Mouse (Mus musculus): ENCODE results near the gene Atrx.

- TF ChIP-seq CTCF (IDR thresholded peaks at IDR 0.05; ENCODE audit: extremely low read depth, insufficient read length, insufficient replicate concordance, low read depth, low read length), result no peak
- no peak for TF ChIP-seq POLR2A (IDR thresholded peaks at IDR 0.05; ENCODE audit: low read depth, low read length)
Observed at GRCm38 (mm10) chrX:105766013-105766412, 163.2 kb downstream of the Atrx start.

Measured in small intestine, adult 2 months (tissue).